18 mouse cellular contexts compared by ENCODE assay signal in genomic region chr10:77643160-77643559, GRCm38 (mm10). TPM values are rescaled to one million over a fixed set of nuclear protein-coding genes. Genes with fewer than 3 reads are reported as not detected.
"Had no signal": no experiment of that assay in that cellular context is flagged by ENCODE, and none has a peak within 500 bp of the region (broad histone marks: within the 10 kb centered on the region; RNA-seq: fewer than 3 reads in every experiment).

No protein-coding gene starts in this region.

- H3K27me3 ChIP-seq: liver, embryonic 15.5 days had no signal

- H3K9ac ChIP-seq: liver, embryonic 15.5 days had no signal

- ATAC-seq: intestine, embryonic 16.5 days; lung, postnatal 0 days; midbrain, embryonic 16.5 days had no signal

- H3K4me1 ChIP-seq: liver, embryonic 15.5 days had no signal

- DNase-seq: kidney, adult 9 months; lung, adult 2 months; lung, postnatal 36 days; thymus, adult 2 months; thymus, postnatal 25 days had no signal

- H3K9me3 ChIP-seq: liver, embryonic 15.5 days; midbrain, embryonic 10.5 days had no signal

- H3K4me3 ChIP-seq: liver, embryonic 15.5 days; midbrain, embryonic 10.5 days had no signal

- H3K4me2 ChIP-seq: liver, embryonic 11.5 days; liver, embryonic 15.5 days had no signal

- H3K27ac ChIP-seq: liver, embryonic 15.5 days; midbrain, embryonic 10.5 days had no signal

RNA-seq across cellular contexts. Expression of gene Gm49325, which starts 37.2 kb away (rescaled TPM):
- total RNA-seq: megakaryocyte, adult 5-6 weeks had no signal
- polyA plus RNA-seq: intestine, embryonic 16.5 days; lung, adult 2 months; testis, adult 2 months; thymus, adult 2 months had no signal

RNA-seq across cellular contexts. Expression of gene Tspear, which starts 43.2 kb away (rescaled TPM):
- total RNA-seq: layer of hippocampus, postnatal 10 days; megakaryocyte, adult 5-6 weeks had no signal
- polyA plus RNA-seq: liver, embryonic 15.5 days had no signal

RNA-seq across cellular contexts. Expression of gene Gm19402, which starts 47.4 kb away (rescaled TPM):
- total RNA-seq: layer of hippocampus, postnatal 10 days; left cerebral cortex, postnatal 36 days; megakaryocyte, adult 5-6 weeks had no signal
- polyA plus RNA-seq: intestine, embryonic 16.5 days; limb, embryonic 14.5 days; liver, embryonic 11.5 days; liver, embryonic 15.5 days; lung, adult 2 months; lung, postnatal 0 days; midbrain, embryonic 10.5 days; midbrain, embryonic 16.5 days; neural tube, embryonic 14.5 days; testis, adult 2 months; thymus, adult 2 months; urinary bladder, adult 2 months had no signal
